Mouse (Mus musculus): ENCODE data around the gene Ralgds. TPM values are rescaled to one million over a fixed set of nuclear protein-coding genes. Genes with fewer than 3 reads are reported as not detected.

Ralgds gene
- polyA plus RNA-seq, 1 experiment from 2014 or later = 59.3 TPM

DNA sequence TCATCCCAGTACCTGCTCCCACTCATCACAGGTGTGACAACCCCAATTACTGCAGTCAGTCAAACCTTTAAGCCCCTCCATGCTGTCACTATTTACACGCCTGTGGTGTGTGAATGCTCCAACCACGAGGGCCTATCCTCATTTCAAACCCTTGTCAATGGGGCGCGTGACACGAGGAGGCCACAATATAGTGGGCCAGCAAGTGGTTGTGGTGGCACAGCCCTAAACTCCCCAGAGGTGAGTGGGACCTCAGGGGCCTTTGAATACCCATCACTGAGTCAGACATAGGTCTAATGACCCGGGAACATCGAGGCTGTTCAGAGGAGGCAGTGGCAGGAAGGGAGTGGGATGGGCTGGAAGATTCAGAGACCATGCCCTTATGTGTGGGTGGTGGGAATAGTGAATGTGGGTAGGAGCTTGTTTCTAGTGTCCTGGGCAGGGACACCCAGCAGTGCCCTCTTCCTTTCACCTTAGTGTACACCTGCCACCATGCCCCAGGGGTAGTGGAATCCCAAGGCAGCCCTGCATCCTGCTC, 21.0 kb downstream of the Ralgds start:
- Histone ChIP-seq H3K27ac (replicated peaks; ENCODE audit: low read depth, low read length) (peak overlapping the region; percentile 95), H3K4me1 (ENCODE audit: control insufficient read depth, insufficient read depth, low read length) (peaks cover 71% of the 10 kb centered on the region), H3K4me3 (ENCODE audit: low read depth, low read length) (peak overlapping the region; percentile 75), H3K4me2 (ENCODE audit: low read depth, low read length) (peak overlapping the region; percentile 67), H3K9me3 (ENCODE audit: control insufficient read depth, low read length) (no peaks in the 10 kb centered on the region), H3K36me3 (ENCODE audit: control insufficient read depth, insufficient read depth, low read length) (no peaks in the 10 kb centered on the region), H3K9ac (ENCODE audit: low read depth, low read length) (peak overlapping the region; percentile 83), H3K27me3 (replicated peaks; ENCODE audit: control insufficient read depth, insufficient read depth, low read length) (no peaks in the 10 kb centered on the region)
- DNase-seq (ENCODE audit: low spot score) (no peak), ATAC-seq (ENCODE audit: low read depth) (no peak)
- 39% methylated on average over 7 of the region's 7 CpGs for WGBS

- Histone ChIP-seq H3K36me3 (ENCODE audit: control insufficient read depth, insufficient read depth, low read length) (no peaks in the 10 kb centered on the region), H3K9me3 (ENCODE audit: control insufficient read depth, low read length) (no peaks in the 10 kb centered on the region), H3K9ac (ENCODE audit: low read depth, low read length) (peak overlapping the region; percentile 83), H3K4me1 (ENCODE audit: control insufficient read depth, insufficient read depth, low read length) (peaks cover 78% of the 10 kb centered on the region), H3K4me2 (ENCODE audit: low read depth, low read length) (peak overlapping the region; percentile 67), H3K27me3 (replicated peaks; ENCODE audit: control insufficient read depth, insufficient read depth, low read length) (no peaks in the 10 kb centered on the region), H3K4me3 (ENCODE audit: low read depth, low read length) (peak overlapping the region; percentile 75), H3K27ac (replicated peaks; ENCODE audit: low read depth, low read length) (peak overlapping the region; percentile 95)
- peak; percentile 92 for DNase-seq (ENCODE audit: low spot score)
- peak; percentile 62 for ATAC-seq (ENCODE audit: low read depth)
- WGBS = 13% methylated on average over 9 of the region's 11 CpGs
These were observed 21.7 kb downstream of the Ralgds start for GRCm38 (mm10) chr2:28534436-28535262.

DNA sequence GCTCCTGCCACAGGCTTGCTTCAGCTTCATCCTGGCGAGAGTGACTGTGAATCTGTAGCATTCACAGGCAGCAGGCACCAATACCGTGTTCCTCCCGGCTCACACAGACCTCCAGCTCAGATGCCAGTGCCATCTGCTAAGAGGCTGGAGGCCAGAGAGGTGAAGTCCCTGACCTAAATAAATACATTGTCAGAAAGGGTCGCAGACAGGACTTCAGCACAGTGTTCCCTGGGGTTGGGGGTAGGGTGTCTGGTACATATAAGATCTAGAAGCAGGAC, 22.3 kb downstream of the Ralgds start:
- Histone ChIP-seq H3K4me3 (ENCODE audit: low read depth, low read length) (peak overlapping the region; percentile 75), H3K4me1 (ENCODE audit: control insufficient read depth, insufficient read depth, low read length) (peaks cover 74% of the 10 kb centered on the region), H3K4me2 (ENCODE audit: low read depth, low read length) (peak overlapping the region; percentile 67), H3K27me3 (replicated peaks; ENCODE audit: control insufficient read depth, insufficient read depth, low read length) (no peaks in the 10 kb centered on the region), H3K27ac (replicated peaks; ENCODE audit: low read depth, low read length) (peak overlapping the region; percentile 95), H3K9me3 (ENCODE audit: control insufficient read depth, low read length) (no peaks in the 10 kb centered on the region), H3K36me3 (ENCODE audit: control insufficient read depth, insufficient read depth, low read length) (no peaks in the 10 kb centered on the region; the same call in 1 of the 2 replicates), H3K9ac (ENCODE audit: low read depth, low read length) (peak overlapping the region; percentile 83)
- 14% methylated on average over 4 of the region's 4 CpGs for WGBS
- ATAC-seq (ENCODE audit: low read depth) (no peak), DNase-seq (ENCODE audit: low spot score) (no peak)

DNA sequence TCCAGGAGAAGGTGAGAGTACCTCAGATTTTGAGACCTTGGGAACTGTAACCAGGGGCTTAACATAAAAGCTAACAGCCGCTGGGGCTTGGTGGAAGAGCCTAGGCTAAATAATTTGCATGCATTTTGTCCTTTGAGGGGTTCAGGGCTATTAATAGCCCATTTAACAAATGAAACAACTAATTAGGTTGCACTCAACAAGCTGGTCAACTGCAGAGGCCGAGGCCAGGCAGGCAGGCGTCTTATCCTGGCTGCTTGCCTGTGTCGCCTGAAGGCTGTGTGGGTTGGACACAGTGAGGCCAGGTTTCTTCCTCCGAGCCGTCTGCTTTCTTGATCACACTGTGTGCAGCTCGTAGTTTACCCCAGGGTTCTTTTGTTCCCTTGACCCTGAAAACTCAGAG, 22.7 kb downstream of the Ralgds start:
- Histone ChIP-seq H3K9ac (ENCODE audit: low read depth, low read length) (peak overlapping the region; percentile 83), H3K27ac (replicated peaks; ENCODE audit: low read depth, low read length) (peak overlapping the region; percentile 95), H3K4me2 (ENCODE audit: low read depth, low read length) (peak overlapping the region; percentile 67), H3K9me3 (ENCODE audit: control insufficient read depth, low read length) (no peaks in the 10 kb centered on the region), H3K27me3 (replicated peaks; ENCODE audit: control insufficient read depth, insufficient read depth, low read length) (no peaks in the 10 kb centered on the region), H3K4me3 (ENCODE audit: low read depth, low read length) (peak overlapping the region; percentile 75), H3K36me3 (ENCODE audit: control insufficient read depth, insufficient read depth, low read length) (no peaks in the 10 kb centered on the region; the same call in 1 of the 2 replicates), H3K4me1 (ENCODE audit: control insufficient read depth, insufficient read depth, low read length) (peaks cover 70% of the 10 kb centered on the region)
- DNase-seq (ENCODE audit: low spot score) = no peak
- 18% methylated on average over 7 of the region's 7 CpGs for WGBS
- ATAC-seq (ENCODE audit: low read depth) = no peak

- H3K27me3 ChIP-seq (replicated peaks; ENCODE audit: control insufficient read depth, insufficient read depth, low read length) = no peaks in the 10 kb centered on the region
- H3K4me2 ChIP-seq (ENCODE audit: low read depth, low read length) = peak overlapping the region; percentile 67
- 55% methylated on average over 4 of the region's 4 CpGs for WGBS
- DNase-seq (ENCODE audit: low spot score) (no peak), ATAC-seq (ENCODE audit: low read depth) (no peak)
- H3K27ac ChIP-seq (replicated peaks; ENCODE audit: low read depth, low read length) = peak overlapping the region; percentile 95; the same call in 1 of the 2 replicates
- H3K4me3 ChIP-seq (ENCODE audit: low read depth, low read length) = peak overlapping the region; percentile 75; the same call in 1 of the 2 replicates
- peaks cover 65% of the 10 kb centered on the region for H3K4me1 ChIP-seq (ENCODE audit: control insufficient read depth, insufficient read depth, low read length)
- H3K36me3 ChIP-seq (ENCODE audit: control insufficient read depth, insufficient read depth, low read length) = peaks cover under 1% of the 10 kb centered on the region; the same call in 1 of the 2 replicates
- H3K9ac ChIP-seq (ENCODE audit: low read depth, low read length) = no peak overlapping the region; the same call in 1 of the 2 replicates
- H3K9me3 ChIP-seq (ENCODE audit: control insufficient read depth, low read length) = no peaks in the 10 kb centered on the region
These were observed 23.2 kb downstream of the Ralgds start for GRCm38 (mm10) chr2:28536166-28536565.

- no peaks in the 10 kb centered on the region for H3K9me3 ChIP-seq (ENCODE audit: control insufficient read depth, low read length)
- H3K36me3 ChIP-seq (ENCODE audit: control insufficient read depth, insufficient read depth, low read length) = peaks cover 9% of the 10 kb centered on the region; the same call in 1 of the 2 replicates
- ATAC-seq (ENCODE audit: low read depth) = no peak
- no peak for DNase-seq (ENCODE audit: low spot score)
- H3K27me3 ChIP-seq (replicated peaks; ENCODE audit: control insufficient read depth, insufficient read depth, low read length) = no peaks in the 10 kb centered on the region
- peaks cover 65% of the 10 kb centered on the region for H3K4me1 ChIP-seq (ENCODE audit: control insufficient read depth, insufficient read depth, low read length)
- WGBS = 71% methylated on average over 11 of the region's 11 CpGs
- H3K9ac ChIP-seq (ENCODE audit: low read depth, low read length) = no peak overlapping the region
- H3K4me2 ChIP-seq (ENCODE audit: low read depth, low read length) = no peak overlapping the region
- no peak overlapping the region for H3K4me3 ChIP-seq (ENCODE audit: low read depth, low read length)
- no peak overlapping the region for H3K27ac ChIP-seq (replicated peaks; ENCODE audit: low read depth, low read length)
These were observed 24.1 kb downstream of the Ralgds start for GRCm38 (mm10) chr2:28536766-28537633.

DNA sequence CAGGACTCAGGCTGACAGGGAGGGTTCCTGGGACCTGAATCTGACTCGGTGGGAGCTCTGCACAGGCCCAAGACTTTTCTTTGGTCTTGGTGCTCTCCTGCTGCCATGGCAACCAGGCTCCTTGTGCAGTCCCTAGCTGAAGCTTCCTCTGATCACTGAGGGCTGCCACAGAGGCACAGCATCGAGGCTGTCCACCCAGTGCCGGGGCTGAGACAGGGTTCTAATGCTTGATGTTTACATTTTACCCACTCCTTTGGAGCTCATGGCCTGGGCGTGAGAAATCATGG, 24.7 kb downstream of the Ralgds start:
- DNase-seq (ENCODE audit: low spot score) (no peak), ATAC-seq (ENCODE audit: low read depth) (no peak)
- no peak overlapping the region for H3K27ac ChIP-seq (replicated peaks; ENCODE audit: low read depth, low read length)
- H3K9ac ChIP-seq (ENCODE audit: low read depth, low read length) = no peak overlapping the region
- peaks cover 60% of the 10 kb centered on the region for H3K4me1 ChIP-seq (ENCODE audit: control insufficient read depth, insufficient read depth, low read length)
- 47% methylated on average over 4 of the region's 4 CpGs for WGBS
- no peak overlapping the region for H3K4me3 ChIP-seq (ENCODE audit: low read depth, low read length)
- H3K36me3 ChIP-seq (ENCODE audit: control insufficient read depth, insufficient read depth, low read length) = peaks cover 15% of the 10 kb centered on the region
- no peaks in the 10 kb centered on the region for H3K27me3 ChIP-seq (replicated peaks; ENCODE audit: control insufficient read depth, insufficient read depth, low read length)
- no peaks in the 10 kb centered on the region for H3K9me3 ChIP-seq (ENCODE audit: control insufficient read depth, low read length)
- H3K4me2 ChIP-seq (ENCODE audit: low read depth, low read length) = no peak overlapping the region

- ATAC-seq (ENCODE audit: low read depth) (no peak), DNase-seq (ENCODE audit: low spot score) (no peak)
- H3K27me3 ChIP-seq (replicated peaks; ENCODE audit: control insufficient read depth, insufficient read depth, low read length) = no peaks in the 10 kb centered on the region
- peak overlapping the region; percentile 71 for H3K27ac ChIP-seq (replicated peaks; ENCODE audit: low read depth, low read length)
- H3K4me3 ChIP-seq (ENCODE audit: low read depth, low read length) = no peak overlapping the region
- peaks cover 21% of the 10 kb centered on the region for H3K36me3 ChIP-seq (ENCODE audit: control insufficient read depth, insufficient read depth, low read length)
- peak overlapping the region; percentile 26 for H3K9ac ChIP-seq (ENCODE audit: low read depth, low read length)
- H3K9me3 ChIP-seq (ENCODE audit: control insufficient read depth, low read length) = no peaks in the 10 kb centered on the region
- 70% methylated on average over 8 of the region's 8 CpGs for WGBS
- peaks cover 54% of the 10 kb centered on the region for H3K4me1 ChIP-seq (ENCODE audit: control insufficient read depth, insufficient read depth, low read length)
- H3K4me2 ChIP-seq (ENCODE audit: low read depth, low read length) = no peak overlapping the region
These were observed 25.3 kb downstream of the Ralgds start for GRCm38 (mm10) chr2:28537995-28538816.
